Mouse (Mus musculus): ENCODE measurements around the gene Atg9a.

Atg9a gene

GRCm38 (mm10) chr1:75180105-75180590 is 11.8 kb downstream of the Atg9a start, which contains the start of gene Abcb6:
Gene Abcb6, minus strand, starts transcription at chr1:75180392.
- in situ Hi-C loops (cut with MboI, MseI), result loop anchor here (10.0 kb wide), 1 partner anchor 55 kb away; the partner anchor contains the start of gene Nhej1

GRCm38 (mm10) chr1:75179334-75180104 is 12.5 kb downstream of the Atg9a start:
- in situ Hi-C loops (cut with MboI, MseI), result loop anchor here (10.0 kb wide), 1 partner anchor 55 kb away; the partner anchor contains the start of gene Nhej1

- in situ Hi-C loops (cut with MboI, MseI), result no loop called here
Observed at GRCm38 (mm10) chr1:75168472-75169464, 23.2 kb downstream of the Atg9a start, which contains the start of gene Zfand2b. Gene Zfand2b, plus strand, starts transcription at chr1:75168646.

- in situ Hi-C loops (cut with MboI, MseI), result no loop called here
Observed at GRCm38 (mm10) chr1:75168093-75168471, 23.9 kb downstream of the Atg9a start.

- in situ Hi-C loops (cut with MboI, MseI), result no loop called here
Observed at GRCm38 (mm10) chr1:75160256-75160617, 31.8 kb downstream of the Atg9a start.

GRCm38 (mm10) chr1:75159540-75160255 is 32.3 kb downstream of the Atg9a start:
- in situ Hi-C loops (cut with MboI, MseI), result no loop called here

GRCm38 (mm10) chr1:75158990-75159389 is 33.0 kb downstream of the Atg9a start:
- in situ Hi-C loops (cut with MboI, MseI), result no loop called here

- in situ Hi-C loops (cut with MboI, MseI), result no loop called here
Observed at GRCm38 (mm10) chr1:75155837-75156236, 36.2 kb downstream of the Atg9a start.

- in situ Hi-C loops (cut with MboI, MseI), result loop anchor here (10.0 to 25.0 kb wide), 3 partner anchors 614 to 1186 kb away; partner anchors contain the start of genes Ctdsp1 and Slc11a1
Observed at GRCm38 (mm10) chr1:75148727-75149126, 43.3 kb downstream of the Atg9a start.

- in situ Hi-C loops (cut with MboI, MseI), result loop anchor here (10.0 to 25.0 kb wide), 3 partner anchors 613 to 1185 kb away; partner anchors contain the start of genes Ctdsp1 and Slc11a1
Observed at GRCm38 (mm10) chr1:75147411-75148135, 44.4 kb downstream of the Atg9a start.

GRCm38 (mm10) chr1:75145589-75145988 is 46.4 kb downstream of the Atg9a start:
- in situ Hi-C loops (cut with MboI, MseI), result loop anchor here (10.0 to 25.0 kb wide), 3 partner anchors 611 to 1183 kb away; partner anchors contain the start of genes Ctdsp1 and Slc11a1

GRCm38 (mm10) chr1:75142301-75143261 is 49.4 kb downstream of the Atg9a start, which contains the start of the genes Cnppd1 and Retreg2:
Gene Cnppd1, minus strand, starts transcription at chr1:75142711.
Gene Retreg2, plus strand, starts transcription at chr1:75142778.
- in situ Hi-C loops (cut with MboI, MseI), result loop anchor here (5.0 to 25.0 kb wide), 4 partner anchors 475 to 1180 kb away; partner anchors contain the start of genes Ctdsp1 and Slc11a1

GRCm38 (mm10) chr1:75141486-75142190 is 50.4 kb downstream of the Atg9a start:
- in situ Hi-C loops (cut with MboI, MseI), result loop anchor here (5.0 to 25.0 kb wide), 4 partner anchors 474 to 1179 kb away; partner anchors contain the start of genes Ctdsp1 and Slc11a1

- in situ Hi-C loops (cut with MboI, MseI), result loop anchor here (5.0 to 25.0 kb wide), 4 partner anchors 473 to 1178 kb away; partner anchors contain the start of genes Ctdsp1 and Slc11a1
Observed at GRCm38 (mm10) chr1:75140601-75141190, 51.3 kb downstream of the Atg9a start.

- in situ Hi-C loops (cut with MboI, MseI), result loop anchor here (5.0 to 25.0 kb wide), 4 partner anchors 74 to 1176 kb away; partner anchors contain the start of genes Ctdsp1, Dnpep, Glb1l and Slc11a1
Observed at GRCm38 (mm10) chr1:75138448-75138847, 53.5 kb downstream of the Atg9a start.

- in situ Hi-C loops (cut with MboI, MseI), result loop anchor here (5.0 to 25.0 kb wide), 4 partner anchors 76 to 1174 kb away; partner anchors contain the start of genes Ctdsp1, Dnpep, Glb1l and Slc11a1
Observed at GRCm38 (mm10) chr1:75136730-75137129, 55.3 kb downstream of the Atg9a start.

- in situ Hi-C loops (cut with MboI, MseI), result loop anchor here (5.0 to 25.0 kb wide), 4 partner anchors 76 to 1174 kb away; partner anchors contain the start of genes Ctdsp1, Dnpep, Glb1l and Slc11a1
Observed at GRCm38 (mm10) chr1:75136293-75136692, 55.7 kb downstream of the Atg9a start.

All from regulatory T cell (primary cell).